Mouse (Mus musculus): ENCODE measurements at regions not wholly inside any gene's neighbourhood (a gene's known extent, or its start where the extent isn't known, plus 50 kb on each side); places are given as distances from the start of the nearest gene placed in this dataset.
A peak's percentile ranks its signal among the peaks of the same experiment; 100 is the strongest.

- 31% methylated on average over 27 of the region's 27 CpGs for WGBS
- H3K4me1 ChIP-seq (ENCODE audit: control insufficient read depth, insufficient read depth, low read length), result peaks cover 3% of the 10 kb centered on the region; the same call in 1 of the 2 replicates
- H3K27me3 ChIP-seq (replicated peaks; ENCODE audit: control insufficient read depth, insufficient read depth, low read length), result no peaks in the 10 kb centered on the region
- no peak overlapping the region for H3K9ac ChIP-seq (ENCODE audit: low read length)
- H3K9me3 ChIP-seq (replicated peaks; ENCODE audit: control insufficient read depth, low read length), result no peaks in the 10 kb centered on the region
- H3K4me3 ChIP-seq (ENCODE audit: low read depth, low read length), result no peak overlapping the region
- no peaks in the 10 kb centered on the region for H3K36me3 ChIP-seq (ENCODE audit: control insufficient read depth, insufficient read depth, low read length)
- no peak overlapping the region for H3K4me2 ChIP-seq (ENCODE audit: low read length)
- H3K27ac ChIP-seq (ENCODE audit: low read depth, low read length), result peak overlapping the region; percentile 60
- DNase-seq (ENCODE audit: low spot score) (peak; percentile 56), ATAC-seq (peak; percentile 88)
These were observed 407.1 kb downstream of the H2al1j start for GRCm38 (mm10) chrX:11734505-11735435.

- H3K27ac ChIP-seq (ENCODE audit: low read depth, low read length), result peak overlapping the region; percentile 60; the same call in 1 of the 2 replicates
- 37% methylated on average over 17 of the region's 17 CpGs for WGBS
- H3K9me3 ChIP-seq (replicated peaks; ENCODE audit: control insufficient read depth, low read length), result no peaks in the 10 kb centered on the region
These were observed 408.0 kb downstream of the H2al1j start for GRCm38 (mm10) chrX:11735516-11736170.

GRCm38 (mm10) chrX:11736481-11736880, 408.9 kb downstream of the H2al1j start:
- 59% methylated on average over 3 of the region's 3 CpGs for WGBS

More at GRCm38 (mm10) chrX:11735516-11736170, 408.0 kb downstream of the H2al1j start:
- no peaks in the 10 kb centered on the region for H3K27me3 ChIP-seq (replicated peaks; ENCODE audit: control insufficient read depth, insufficient read depth, low read length)
- no peak overlapping the region for H3K4me3 ChIP-seq (ENCODE audit: low read depth, low read length)
- H3K4me1 ChIP-seq (ENCODE audit: control insufficient read depth, insufficient read depth, low read length), result peaks cover 3% of the 10 kb centered on the region; the same call in 1 of the 2 replicates
- H3K36me3 ChIP-seq (ENCODE audit: control insufficient read depth, insufficient read depth, low read length), result no peaks in the 10 kb centered on the region
- ATAC-seq (peak; percentile 68; the same call in 1 of the 2 replicates), DNase-seq (ENCODE audit: low spot score) (peak; percentile 82)
- H3K9ac ChIP-seq (ENCODE audit: low read length), result no peak overlapping the region
- no peak overlapping the region for H3K4me2 ChIP-seq (ENCODE audit: low read length)

GRCm38 (mm10) chrX:11739565-11739964, 411.9 kb downstream of the H2al1j start:
- WGBS, result 46% methylated on average over 7 of the region's 7 CpGs
- no peak for ATAC-seq
- no peak overlapping the region for H3K27ac ChIP-seq (ENCODE audit: low read depth, low read length)
- H3K9ac ChIP-seq (ENCODE audit: low read length), result no peak overlapping the region
- no peak overlapping the region for H3K4me2 ChIP-seq (ENCODE audit: low read length)
- no peaks in the 10 kb centered on the region for H3K9me3 ChIP-seq (replicated peaks; ENCODE audit: control insufficient read depth, low read length)
- no peaks in the 10 kb centered on the region for H3K27me3 ChIP-seq (replicated peaks; ENCODE audit: control insufficient read depth, insufficient read depth, low read length)
- H3K36me3 ChIP-seq (ENCODE audit: control insufficient read depth, insufficient read depth, low read length), result no peaks in the 10 kb centered on the region
- peaks cover 3% of the 10 kb centered on the region; the same call in 1 of the 2 replicates for H3K4me1 ChIP-seq (ENCODE audit: control insufficient read depth, insufficient read depth, low read length)
- peak; percentile 11 for DNase-seq (ENCODE audit: low spot score)
- H3K4me3 ChIP-seq (ENCODE audit: low read depth, low read length), result no peak overlapping the region

More at GRCm38 (mm10) chrX:11736481-11736880, 408.9 kb downstream of the H2al1j start:
- no peak for ATAC-seq
- Histone ChIP-seq H3K36me3 (ENCODE audit: control insufficient read depth, insufficient read depth, low read length) (no peaks in the 10 kb centered on the region), H3K4me2 (ENCODE audit: low read length) (no peak overlapping the region), H3K9me3 (replicated peaks; ENCODE audit: control insufficient read depth, low read length) (no peaks in the 10 kb centered on the region), H3K4me1 (ENCODE audit: control insufficient read depth, insufficient read depth, low read length) (peaks cover 3% of the 10 kb centered on the region; the same call in 1 of the 2 replicates), H3K27me3 (replicated peaks; ENCODE audit: control insufficient read depth, insufficient read depth, low read length) (no peaks in the 10 kb centered on the region), H3K27ac (ENCODE audit: low read depth, low read length) (no peak overlapping the region), H3K9ac (ENCODE audit: low read length) (no peak overlapping the region), H3K4me3 (ENCODE audit: low read depth, low read length) (no peak overlapping the region)
- no peak for DNase-seq (ENCODE audit: low spot score)

GRCm38 (mm10) chrX:11745911-11746310, 414.2 kb downstream of the Bcor start:
- no peak overlapping the region for H3K9ac ChIP-seq (ENCODE audit: low read length)
- no peak overlapping the region for H3K4me3 ChIP-seq (ENCODE audit: low read depth, low read length)
- H3K9me3 ChIP-seq (replicated peaks; ENCODE audit: control insufficient read depth, low read length), result no peaks in the 10 kb centered on the region
- WGBS, result 11% methylated on average over 3 of the region's 3 CpGs
- H3K4me1 ChIP-seq (ENCODE audit: control insufficient read depth, insufficient read depth, low read length), result no peaks in the 10 kb centered on the region
- ATAC-seq (0 out of 2 replicates have a peak, but pooled peaks have one; percentile 37), DNase-seq (ENCODE audit: low spot score) (peak; percentile 48)
- no peak overlapping the region for H3K4me2 ChIP-seq (ENCODE audit: low read length)
- no peaks in the 10 kb centered on the region for H3K27me3 ChIP-seq (replicated peaks; ENCODE audit: control insufficient read depth, insufficient read depth, low read length)
- H3K36me3 ChIP-seq (ENCODE audit: control insufficient read depth, insufficient read depth, low read length), result no peaks in the 10 kb centered on the region
- H3K27ac ChIP-seq (ENCODE audit: low read depth, low read length), result no peak overlapping the region

- ATAC-seq (no peak), DNase-seq (ENCODE audit: low spot score) (no peak)
- H3K4me2 ChIP-seq (ENCODE audit: low read length), result no peak overlapping the region
- H3K9me3 ChIP-seq (replicated peaks; ENCODE audit: control insufficient read depth, low read length), result no peaks in the 10 kb centered on the region
- 64% methylated on average over 4 of the region's 4 CpGs for WGBS
- no peaks in the 10 kb centered on the region for H3K36me3 ChIP-seq (ENCODE audit: control insufficient read depth, insufficient read depth, low read length)
- H3K9ac ChIP-seq (ENCODE audit: low read length), result no peak overlapping the region
- H3K4me1 ChIP-seq (ENCODE audit: control insufficient read depth, insufficient read depth, low read length), result no peaks in the 10 kb centered on the region
- H3K27ac ChIP-seq (ENCODE audit: low read depth, low read length), result no peak overlapping the region
- H3K27me3 ChIP-seq (replicated peaks; ENCODE audit: control insufficient read depth, insufficient read depth, low read length), result no peaks in the 10 kb centered on the region
- no peak overlapping the region for H3K4me3 ChIP-seq (ENCODE audit: low read depth, low read length)
These were observed 412.6 kb downstream of the Bcor start for GRCm38 (mm10) chrX:11747386-11748121.

- H3K4me1 ChIP-seq (ENCODE audit: control insufficient read depth, insufficient read depth, low read length), result no peaks in the 10 kb centered on the region
- no peaks in the 10 kb centered on the region for H3K27me3 ChIP-seq (replicated peaks; ENCODE audit: control insufficient read depth, insufficient read depth, low read length)
- H3K4me2 ChIP-seq (ENCODE audit: low read length), result no peak overlapping the region
- ATAC-seq (no peak), DNase-seq (ENCODE audit: low spot score) (no peak)
- H3K4me3 ChIP-seq (ENCODE audit: low read depth, low read length), result no peak overlapping the region
- no peaks in the 10 kb centered on the region for H3K9me3 ChIP-seq (replicated peaks; ENCODE audit: control insufficient read depth, low read length)
- no peak overlapping the region for H3K27ac ChIP-seq (ENCODE audit: low read depth, low read length)
- 59% methylated on average over 4 of the region's 4 CpGs for WGBS
- no peaks in the 10 kb centered on the region for H3K36me3 ChIP-seq (ENCODE audit: control insufficient read depth, insufficient read depth, low read length)
- no peak overlapping the region for H3K9ac ChIP-seq (ENCODE audit: low read length)
These were observed 411.9 kb downstream of the Bcor start for GRCm38 (mm10) chrX:11748278-11748677.

GRCm38 (mm10) chrX:11752513-11752912, 407.6 kb downstream of the Bcor start:
- Histone ChIP-seq H3K27ac (ENCODE audit: low read depth, low read length) (no peak overlapping the region), H3K9me3 (replicated peaks; ENCODE audit: control insufficient read depth, low read length) (no peaks in the 10 kb centered on the region), H3K36me3 (ENCODE audit: control insufficient read depth, insufficient read depth, low read length) (no peaks in the 10 kb centered on the region), H3K4me3 (ENCODE audit: low read depth, low read length) (no peak overlapping the region), H3K4me1 (ENCODE audit: control insufficient read depth, insufficient read depth, low read length) (no peaks in the 10 kb centered on the region), H3K4me2 (ENCODE audit: low read length) (no peak overlapping the region), H3K9ac (ENCODE audit: low read length) (no peak overlapping the region), H3K27me3 (replicated peaks; ENCODE audit: control insufficient read depth, insufficient read depth, low read length) (no peaks in the 10 kb centered on the region)
- peak; percentile 31 for DNase-seq (ENCODE audit: low spot score)
- ATAC-seq, result no peak
- WGBS, result 66% methylated on average over 5 of the region's 5 CpGs

Measured in forebrain, embryonic 14.5 days (tissue).